Mouse (Mus musculus): ENCODE data around the gene Pik3cb. TPM values are rescaled to one million over a fixed set of nuclear protein-coding genes. Genes with fewer than 3 reads are reported as not detected.

Pik3cb gene
- total and polyA plus RNA-seq, 3 experiments: 2.2 to 7.6 TPM; not detected in 1

- TF ChIP-seq USF2 (IDR thresholded peaks at IDR 0.05; ENCODE audit: borderline replicate concordance in 1 of 2, insufficient read depth in 1 of 2, low read depth in 1 of 2, low read length in 2 of 2): no peak
- TF ChIP-seq ELF1 (IDR thresholded peaks at IDR 0.05; ENCODE audit: low read depth, low read length): no peak
- no peak for TF ChIP-seq ZC3H11A (IDR thresholded peaks at IDR 0.05; ENCODE audit: low read depth, low read length)
- no peak for TF ChIP-seq ZMIZ1 (IDR thresholded peaks at IDR 0.05; ENCODE audit: low read depth, low read length)
- peak; percentile 94 for TF ChIP-seq TAL1 (IDR thresholded peaks at IDR 0.05; ENCODE audit: low read length)
- TF ChIP-seq ETS1 (IDR thresholded peaks at IDR 0.05; ENCODE audit: low read depth, low read length): no peak
- TF ChIP-seq ZNF384 (IDR thresholded peaks at IDR 0.05; ENCODE audit: low read depth, low read length): no peak
- no peak for TF ChIP-seq KAT2A (conservative IDR thresholded peaks at IDR 0.05; ENCODE audit: low read depth, low read length)
- TF ChIP-seq POLR2AphosphoS5 (IDR thresholded peaks at IDR 0.05; ENCODE audit: borderline replicate concordance, low read depth, low read length): no peak
- TF ChIP-seq SIN3A (IDR thresholded peaks at IDR 0.05; ENCODE audit: low read length): no peak; the same call in none of the 2 replicates
- TF ChIP-seq CTCF (IDR thresholded peaks at IDR 0.05 in 2 of 3, conservative IDR thresholded peaks at IDR 0.05 in 1 of 3; ENCODE audit: control insufficient read depth in 1 of 3, insufficient read depth in 1 of 3, low read depth in 2 of 3, low read length in 3 of 3, poor library complexity in 1 of 3, severe bottlenecking in 1 of 3): no peak
- no peak for TF ChIP-seq SMC3 (IDR thresholded peaks at IDR 0.05; ENCODE audit: low read depth, low read length)
- TF ChIP-seq POLR2AphosphoS2 (IDR thresholded peaks at IDR 0.05; ENCODE audit: low read length): no peak
- 0 out of 2 replicates have a peak, but pooled peaks have one; percentile 13 for TF ChIP-seq TBP (IDR thresholded peaks at IDR 0.05; ENCODE audit: low read depth, low read length)
- no peak for TF ChIP-seq RAD21 (IDR thresholded peaks at IDR 0.05; ENCODE audit: low read depth, low read length)
- no peak for TF ChIP-seq GABPA (IDR thresholded peaks at IDR 0.05; ENCODE audit: low read depth, low read length)
- no peak; the same call in 1 of the 2 replicates for TF ChIP-seq RCOR1 (IDR thresholded peaks at IDR 0.05; ENCODE audit: low read depth, low read length)
- peak; percentile 46; the same call in 1 of the 2 replicates for TF ChIP-seq USF1 (IDR thresholded peaks at IDR 0.05; ENCODE audit: low read depth, low read length)
- no peak for TF ChIP-seq BHLHE40 (IDR thresholded peaks at IDR 0.05; ENCODE audit: borderline replicate concordance, low read depth, low read length)
These were observed 41.7 kb upstream of the Pik3cb start (continued) for GRCm38 (mm10) chr9:99182121-99182520.

GRCm38 (mm10) chr9:99180272-99180671 lies 39.9 kb upstream of the Pik3cb start:
- H3K9me3 ChIP-seq (replicated peaks; ENCODE audit: insufficient read depth, low read length): no peaks in the 10 kb centered on the region
- peaks cover 4 to 31% of the 10 kb centered on the region in 2 experiments for H3K4me1 ChIP-seq (ENCODE audit: control insufficient read depth in 1 of 2, insufficient read depth in 2 of 2, low read length in 2 of 2)

More at GRCm38 (mm10) chr9:99180272-99180671, 39.9 kb upstream of the Pik3cb start:
- H3K9ac ChIP-seq (ENCODE audit: control insufficient read depth, low read depth, low read length, poor library complexity, severe bottlenecking): 0 out of 2 replicates have a peak overlapping the region, but pooled peaks have one; percentile 11
- H3K27ac ChIP-seq (ENCODE audit: control insufficient read depth, low read depth, low read length): no peak overlapping the region
- DNase-seq (ENCODE audit: low read depth, low spot score): peak; percentile 83
- no peak overlapping the region for H3K4me3 ChIP-seq (ENCODE audit: control insufficient read depth in 1 of 2, insufficient read depth in 1 of 2, low read depth in 2 of 2, low read length in 2 of 2)
- no peaks in the 10 kb centered on the region; a peak in 2 of 4 replicates for H3K27me3 ChIP-seq (ENCODE audit: control insufficient read depth in 1 of 2, insufficient read depth in 2 of 2, low read length in 2 of 2)
- no peaks in the 10 kb centered on the region for H3K79me2 ChIP-seq (ENCODE audit: control insufficient read depth, insufficient read depth, low read length, poor library complexity)
- no peak for TF ChIP-seq ZNF384 (IDR thresholded peaks at IDR 0.05; ENCODE audit: low read depth, low read length)
- TF ChIP-seq ZMIZ1 (IDR thresholded peaks at IDR 0.05; ENCODE audit: low read depth, low read length): no peak
- no peak for TF ChIP-seq E2F4 (IDR thresholded peaks at IDR 0.05; ENCODE audit: borderline replicate concordance, low read depth, low read length)
- no peak for TF ChIP-seq MAZ (IDR thresholded peaks at IDR 0.05; ENCODE audit: low read depth, low read length)
- no peak for TF ChIP-seq ELF1 (IDR thresholded peaks at IDR 0.05; ENCODE audit: low read depth, low read length)
- TF ChIP-seq ETS1 (IDR thresholded peaks at IDR 0.05; ENCODE audit: low read depth, low read length): peak; percentile 58
- TF ChIP-seq ZKSCAN1 (IDR thresholded peaks at IDR 0.05; ENCODE audit: low read depth, low read length): no peak
- no peak for TF ChIP-seq MXI1 (IDR thresholded peaks at IDR 0.05; ENCODE audit: low read depth, low read length)
- TF ChIP-seq TBP (IDR thresholded peaks at IDR 0.05; ENCODE audit: low read depth, low read length): no peak
- TF ChIP-seq MEF2A (IDR thresholded peaks at IDR 0.05; ENCODE audit: extremely low read depth, insufficient replicate concordance, low read depth, low read length, poor library complexity, severe bottlenecking): no peak
- no peak for TF ChIP-seq RAD21 (IDR thresholded peaks at IDR 0.05; ENCODE audit: low read depth, low read length)
- TF ChIP-seq UBTF (IDR thresholded peaks at IDR 0.05; ENCODE audit: borderline replicate concordance, insufficient read depth, low read depth, low read length): no peak
- no peak for TF ChIP-seq KAT2A (conservative IDR thresholded peaks at IDR 0.05; ENCODE audit: low read depth, low read length)
- no peak for TF ChIP-seq POLR2AphosphoS2 (IDR thresholded peaks at IDR 0.05; ENCODE audit: low read length)
- no peak for TF ChIP-seq MYC (IDR thresholded peaks at IDR 0.05; ENCODE audit: low read depth, low read length)
- no peak for TF ChIP-seq MYB (IDR thresholded peaks at IDR 0.05; ENCODE audit: low read depth, low read length)
- no peak for TF ChIP-seq GATA1 (IDR thresholded peaks at IDR 0.05; ENCODE audit: low read depth, low read length)
- TF ChIP-seq TAL1 (IDR thresholded peaks at IDR 0.05; ENCODE audit: low read length): no peak
- TF ChIP-seq RCOR1 (IDR thresholded peaks at IDR 0.05; ENCODE audit: low read depth, low read length): peak; percentile 45; the same call in 1 of the 2 replicates
- TF ChIP-seq EP300 (IDR thresholded peaks at IDR 0.05; ENCODE audit: low read depth in 1 of 2, low read length in 2 of 2): peak in 1 of 2 experiments; percentile 32; a peak in 1 of 4 replicates
- TF ChIP-seq BHLHE40 (IDR thresholded peaks at IDR 0.05; ENCODE audit: borderline replicate concordance, low read depth, low read length): no peak
- TF ChIP-seq ZC3H11A (IDR thresholded peaks at IDR 0.05; ENCODE audit: low read depth, low read length): no peak
- TF ChIP-seq NELFE (IDR thresholded peaks at IDR 0.05; ENCODE audit: low read depth, low read length): no peak
- no peak for TF ChIP-seq CHD1 (IDR thresholded peaks at IDR 0.05; ENCODE audit: low read depth, low read length)
- no peak for TF ChIP-seq CHD2 (IDR thresholded peaks at IDR 0.05; ENCODE audit: low read length)
- no peak for TF ChIP-seq GABPA (IDR thresholded peaks at IDR 0.05; ENCODE audit: low read depth, low read length)
- peaks cover 0 to 15% of the 10 kb centered on the region in 2 experiments; a peak in 2 of 4 replicates for H3K36me3 ChIP-seq (ENCODE audit: control insufficient read depth in 1 of 2, insufficient read depth in 2 of 2, low read length in 2 of 2)

All from MEL (cell line).